Mouse (Mus musculus) bone marrow macrophage, adult 2 months (primary cell): ENCODE measurements around the gene Ptprf. TPM values are rescaled to one million over a fixed set of nuclear protein-coding genes. Genes with fewer than 3 reads are reported as not detected.

Source experiments
- H3K27ac ChIP-seq: 2 replicates; pipeline ENCODE4 v1.5.1; 2012; ENCODE audit warnings: low read depth, low read length; ENCODE audit not compliant: insufficient read depth
- H3K4me1 ChIP-seq: 2 replicates; pipeline ENCODE4 v1.6.1; 2012; ENCODE audit warnings: low read length; ENCODE audit not compliant: control insufficient read depth, insufficient read depth
- H3K4me3 ChIP-seq: 2 replicates; pipeline ENCODE4 v1.5.1; 2012; ENCODE audit warnings: mild to moderate bottlenecking, low read length, moderate library complexity; ENCODE audit not compliant: insufficient read depth
- CTCF ChIP-seq: IDR thresholded peaks from 2 replicates; pipeline ENCODE4 v1.5.1; 2012; ENCODE audit warnings: low read depth, mild to moderate bottlenecking, low read length, moderate library complexity
- POLR2A ChIP-seq: IDR thresholded peaks from 2 replicates; pipeline ENCODE4 v1.6.1; 2012; ENCODE audit warnings: mild to moderate bottlenecking, low read depth, low read length, borderline replicate concordance
- polyA plus RNA-seq: library from polyadenylated mRNA; stranded (reverse); fragments of >200 nt; gene quantifications from 2 replicates; pipeline ENCODE4 v1.2.4, GENCODE M21; 2012; ENCODE audit not compliant: missing spikeins, insufficient read depth, insufficient read length

Gene Ptprf
- polyA plus RNA-seq, 1 experiment, result 0.25 TPM

GRCm38 (mm10) chr4:118289266-118289665 is 1.9 kb downstream of the Ptprf start:
- H3K4me3 ChIP-seq, result no peak overlapping the region
- no peaks in the 10 kb centered on the region for H3K4me1 ChIP-seq
- H3K27ac ChIP-seq, result no peak overlapping the region
- no peak for TF ChIP-seq POLR2A
- no peak for TF ChIP-seq CTCF

- TF ChIP-seq POLR2A (no peak), CTCF (no peak)
- Histone ChIP-seq H3K4me3 (no peak overlapping the region), H3K27ac (no peak overlapping the region), H3K4me1 (no peaks in the 10 kb centered on the region)
These were observed 2.7 kb downstream of the Ptprf start for GRCm38 (mm10) chr4:118288531-118288930.

- Histone ChIP-seq H3K27ac (no peak overlapping the region), H3K4me3 (no peak overlapping the region), H3K4me1 (no peaks in the 10 kb centered on the region)
- no peak for TF ChIP-seq POLR2A
- TF ChIP-seq CTCF, result no peak
These were observed 5.0 kb downstream of the Ptprf start for GRCm38 (mm10) chr4:118286202-118286601.

GRCm38 (mm10) chr4:118282182-118282562 is 9.0 kb downstream of the Ptprf start:
- no peak overlapping the region for H3K27ac ChIP-seq
- H3K4me1 ChIP-seq, result no peaks in the 10 kb centered on the region
- H3K4me3 ChIP-seq, result no peak overlapping the region
- no peak for TF ChIP-seq POLR2A
- TF ChIP-seq CTCF, result no peak

- H3K4me3 ChIP-seq, result no peak overlapping the region
- TF ChIP-seq CTCF, result no peak
- no peak for TF ChIP-seq POLR2A
- H3K27ac ChIP-seq, result no peak overlapping the region
These were observed 9.6 kb downstream of the Ptprf start for GRCm38 (mm10) chr4:118281444-118282181.

GRCm38 (mm10) chr4:118280506-118280905 is 10.7 kb downstream of the Ptprf start:
- TF ChIP-seq CTCF, result no peak
- TF ChIP-seq POLR2A, result no peak
- Histone ChIP-seq H3K4me3 (no peak overlapping the region), H3K27ac (no peak overlapping the region), H3K4me1 (no peaks in the 10 kb centered on the region)

More at GRCm38 (mm10) chr4:118281444-118282181, 9.6 kb downstream of the Ptprf start:
- no peaks in the 10 kb centered on the region for H3K4me1 ChIP-seq

- Histone ChIP-seq H3K4me3 (no peak overlapping the region), H3K4me1 (no peaks in the 10 kb centered on the region), H3K27ac (no peak overlapping the region)
- TF ChIP-seq POLR2A (no peak), CTCF (no peak)
These were observed 14.5 kb downstream of the Ptprf start for GRCm38 (mm10) chr4:118276520-118277232.

- TF ChIP-seq CTCF (no peak), POLR2A (no peak)
- Histone ChIP-seq H3K4me1 (no peaks in the 10 kb centered on the region), H3K4me3 (no peak overlapping the region), H3K27ac (no peak overlapping the region)
These were observed 15.3 kb downstream of the Ptprf start for GRCm38 (mm10) chr4:118275601-118276519.

- TF ChIP-seq POLR2A (no peak), CTCF (no peak)
- no peaks in the 10 kb centered on the region for H3K4me1 ChIP-seq
- no peak overlapping the region for H3K27ac ChIP-seq
- no peak overlapping the region for H3K4me3 ChIP-seq
These were observed 16.7 kb downstream of the Ptprf start for GRCm38 (mm10) chr4:118274521-118274920.

GRCm38 (mm10) chr4:118273998-118274397 is 17.2 kb downstream of the Ptprf start:
- Histone ChIP-seq H3K27ac (no peak overlapping the region), H3K4me1 (no peaks in the 10 kb centered on the region), H3K4me3 (no peak overlapping the region)
- TF ChIP-seq CTCF, result no peak
- TF ChIP-seq POLR2A, result no peak
